Mouse (Mus musculus): ENCODE results near the gene Eif3g. TPM values are rescaled to one million over a fixed set of nuclear protein-coding genes. Genes with fewer than 3 reads are reported as not detected.

Eif3g gene
- polyA plus RNA-seq, 2 experiments = 104 to 170 TPM

- DNase-seq (ENCODE audit: low read depth in 3 of 3, low spot score in 3 of 3) (no peak), ATAC-seq (ENCODE audit: insufficient read depth) (no peak)
- Histone ChIP-seq H3K4me3 (ENCODE audit: insufficient read depth in 1 of 2, low read depth in 2 of 2, low read length in 2 of 2) (no peak overlapping the region), H3K4me2 (ENCODE audit: low read depth) (no peak overlapping the region), H3K9me3 (ENCODE audit: control insufficient read depth, low read length) (no peaks in the 10 kb centered on the region), H3K27ac (no peak overlapping the region), H3K9ac (replicated peaks) (no peak overlapping the region), H3K27me3 (ENCODE audit: control insufficient read depth, insufficient read depth, low read length) (no peaks in the 10 kb centered on the region; the same call in 1 of the 2 replicates), H3K36me3 (replicated peaks; ENCODE audit: control insufficient read depth, insufficient read depth, low read depth) (no peaks in the 10 kb centered on the region), H3K4me1 (replicated peaks; ENCODE audit: control insufficient read depth in 2 of 2, insufficient read depth in 2 of 2, low read length in 1 of 2) (peaks cover 0 to 6% of the 10 kb centered on the region in 2 experiments; a peak in 2 of 4 replicates)
- 36% methylated on average over 4 of the region's 4 CpGs for WGBS (ENCODE audit: insufficient replicate concordance)
- TF ChIP-seq CTCF (IDR thresholded peaks at IDR 0.05; ENCODE audit: low read depth) (no peak), EP300 (IDR thresholded peaks at IDR 0.05; ENCODE audit: low read depth) (no peak)
Measured at GRCm38 (mm10) chr9:20862225-20862624, 36.2 kb downstream of the Eif3g start.

- peak; percentile 81 for TF ChIP-seq CTCF (IDR thresholded peaks at IDR 0.05; ENCODE audit: low read depth)
- TF ChIP-seq EP300 (IDR thresholded peaks at IDR 0.05; ENCODE audit: low read depth) = no peak
- 8% methylated on average over 4 of the region's 4 CpGs for WGBS (ENCODE audit: insufficient replicate concordance)
- no peaks in the 10 kb centered on the region for H3K36me3 ChIP-seq (replicated peaks; ENCODE audit: control insufficient read depth, insufficient read depth, low read depth)
- no peaks in the 10 kb centered on the region for H3K9me3 ChIP-seq (ENCODE audit: control insufficient read depth, low read length)
- no peak overlapping the region for H3K4me2 ChIP-seq (ENCODE audit: low read depth)
- no peak overlapping the region for H3K9ac ChIP-seq (replicated peaks)
- H3K27ac ChIP-seq = no peak overlapping the region
- no peaks in the 10 kb centered on the region; the same call in 1 of the 2 replicates for H3K27me3 ChIP-seq (ENCODE audit: control insufficient read depth, insufficient read depth, low read length)
- peaks cover 0 to 6% of the 10 kb centered on the region in 2 experiments; a peak in 2 of 4 replicates for H3K4me1 ChIP-seq (replicated peaks; ENCODE audit: control insufficient read depth in 2 of 2, insufficient read depth in 2 of 2, low read length in 1 of 2)
- DNase-seq (ENCODE audit: low read depth in 3 of 3, low spot score in 3 of 3) (no peak), ATAC-seq (ENCODE audit: insufficient read depth) (no peak)
- no peak overlapping the region for H3K4me3 ChIP-seq (ENCODE audit: insufficient read depth in 1 of 2, low read depth in 2 of 2, low read length in 2 of 2)
Measured at GRCm38 (mm10) chr9:20861821-20862220, 36.6 kb downstream of the Eif3g start.

- TF ChIP-seq CTCF (IDR thresholded peaks at IDR 0.05; ENCODE audit: low read depth) (peak; percentile 17; the same call in 1 of the 2 replicates), EP300 (IDR thresholded peaks at IDR 0.05; ENCODE audit: low read depth) (no peak)
- Histone ChIP-seq H3K4me3 (ENCODE audit: insufficient read depth in 1 of 2, low read depth in 2 of 2, low read length in 2 of 2) (no peak overlapping the region), H3K27me3 (ENCODE audit: control insufficient read depth, insufficient read depth, low read length) (no peaks in the 10 kb centered on the region), H3K36me3 (replicated peaks; ENCODE audit: control insufficient read depth, insufficient read depth, low read depth) (no peaks in the 10 kb centered on the region), H3K9ac (replicated peaks) (no peak overlapping the region), H3K4me1 (replicated peaks; ENCODE audit: control insufficient read depth in 2 of 2, insufficient read depth in 2 of 2, low read length in 1 of 2) (peaks cover 0 to 6% of the 10 kb centered on the region in 2 experiments; a peak in 2 of 4 replicates), H3K9me3 (ENCODE audit: control insufficient read depth, low read length) (no peaks in the 10 kb centered on the region), H3K4me2 (ENCODE audit: low read depth) (no peak overlapping the region), H3K27ac (no peak overlapping the region)
- 28% methylated on average over 6 of the region's 6 CpGs for WGBS (ENCODE audit: insufficient replicate concordance)
- ATAC-seq (ENCODE audit: insufficient read depth) = no peak
- no peak for DNase-seq (ENCODE audit: low read depth in 3 of 3, low spot score in 3 of 3)
Measured at GRCm38 (mm10) chr9:20859926-20860325, 38.5 kb downstream of the Eif3g start.

- DNase-seq (ENCODE audit: low read depth in 3 of 3, low spot score in 3 of 3) = peak; percentile 56 to 58 (median 57)
- Histone ChIP-seq H3K4me1 (replicated peaks; ENCODE audit: control insufficient read depth in 2 of 2, insufficient read depth in 2 of 2, low read length in 1 of 2) (peaks cover 0 to 5% of the 10 kb centered on the region in 2 experiments; a peak in 2 of 4 replicates), H3K27me3 (ENCODE audit: control insufficient read depth, insufficient read depth, low read length) (no peaks in the 10 kb centered on the region), H3K9me3 (ENCODE audit: control insufficient read depth, low read length) (no peaks in the 10 kb centered on the region), H3K9ac (replicated peaks) (no peak overlapping the region), H3K36me3 (replicated peaks; ENCODE audit: control insufficient read depth, insufficient read depth, low read depth) (no peaks in the 10 kb centered on the region), H3K4me3 (ENCODE audit: insufficient read depth in 1 of 2, low read depth in 2 of 2, low read length in 2 of 2) (no peak overlapping the region), H3K27ac (no peak overlapping the region), H3K4me2 (ENCODE audit: low read depth) (no peak overlapping the region)
- no peak for ATAC-seq (ENCODE audit: insufficient read depth)
- TF ChIP-seq EP300 (IDR thresholded peaks at IDR 0.05; ENCODE audit: low read depth) = no peak
- no peak for TF ChIP-seq CTCF (IDR thresholded peaks at IDR 0.05; ENCODE audit: low read depth)
- 5% methylated on average over 6 of the region's 6 CpGs for WGBS (ENCODE audit: insufficient replicate concordance)
Measured at GRCm38 (mm10) chr9:20857131-20857530, 41.3 kb downstream of the Eif3g start.

GRCm38 (mm10) chr9:20850179-20850578 lies 48.2 kb downstream of the Eif3g start:
- no peak for ATAC-seq (ENCODE audit: insufficient read depth)
- DNase-seq (ENCODE audit: low read depth in 3 of 3, low spot score in 3 of 3) = no peak
- no peaks in the 10 kb centered on the region for H3K4me1 ChIP-seq (replicated peaks; ENCODE audit: control insufficient read depth in 2 of 2, insufficient read depth in 2 of 2, low read length in 1 of 2)
- no peak overlapping the region for H3K27ac ChIP-seq
- no peaks in the 10 kb centered on the region for H3K9me3 ChIP-seq (ENCODE audit: control insufficient read depth, low read length)
- H3K36me3 ChIP-seq (replicated peaks; ENCODE audit: control insufficient read depth, insufficient read depth, low read depth) = no peaks in the 10 kb centered on the region
- no peak overlapping the region for H3K4me2 ChIP-seq (ENCODE audit: low read depth)
- no peaks in the 10 kb centered on the region for H3K27me3 ChIP-seq (ENCODE audit: control insufficient read depth, insufficient read depth, low read length)
- H3K9ac ChIP-seq (replicated peaks) = no peak overlapping the region
- WGBS (ENCODE audit: insufficient replicate concordance) = 73% methylated on average over 2 of the region's 2 CpGs
- H3K4me3 ChIP-seq (ENCODE audit: insufficient read depth in 1 of 2, low read depth in 2 of 2, low read length in 2 of 2) = no peak overlapping the region
- TF ChIP-seq EP300 (IDR thresholded peaks at IDR 0.05; ENCODE audit: low read depth) (no peak), CTCF (IDR thresholded peaks at IDR 0.05; ENCODE audit: low read depth) (0 out of 2 replicates have a peak, but pooled peaks have one; percentile 23)

Small RNAs within 50 kb of the gene (microRNA-seq; reads per million reads assigned to microRNA genes)
- gene Mir7081 = 1.3 reads per million

Other genes starting within 250 kb of the Eif3g start
- gene Pin1, start 246.5 kb downstream of the Eif3g start, polyA plus RNA-seq (2012; rRNA removed) = 8.0 and 12.5 TPM in 2 replicates
- gene Pin1, start 246.5 kb downstream of the Eif3g start, polyA plus RNA-seq (2014; fragmentation: Nextera tagmentation; extraction: Ambion mirVana) = 26.5 and 27.1 TPM in 2 replicates
- 0.06 and 0.18 TPM in 2 replicates for gene Olfm2, start 152.3 kb downstream of the Eif3g start, polyA plus RNA-seq (2012; rRNA removed)
- 0.10 TPM in 1 of 2 replicates, not detected in the other for gene Olfm2, start 152.3 kb downstream of the Eif3g start, polyA plus RNA-seq (2014; fragmentation: Nextera tagmentation; extraction: Ambion mirVana)
- 0.05 and 0.08 TPM in 2 replicates for gene Col5a3, start 83.6 kb downstream of the Eif3g start, polyA plus RNA-seq (2012; rRNA removed)
- gene Col5a3, start 83.6 kb downstream of the Eif3g start, polyA plus RNA-seq (2014; fragmentation: Nextera tagmentation; extraction: Ambion mirVana) = 0.03 and 0.10 TPM in 2 replicates
- gene Rdh8, start 80.1 kb downstream of the Eif3g start, polyA plus RNA-seq (2012; rRNA removed) = not detected in 2 replicates
- gene Rdh8, start 80.1 kb downstream of the Eif3g start, polyA plus RNA-seq (2014; fragmentation: Nextera tagmentation; extraction: Ambion mirVana) = not detected in 2 replicates
- gene A230050P20Rik, start 30.0 kb downstream of the Eif3g start, polyA plus RNA-seq (2012; rRNA removed) = 11.5 and 13.0 TPM in 2 replicates
- 1.1 and 1.7 TPM in 2 replicates for gene A230050P20Rik, start 30.0 kb downstream of the Eif3g start, polyA plus RNA-seq (2014; fragmentation: Nextera tagmentation; extraction: Ambion mirVana)
- gene Angptl6, start 18.9 kb downstream of the Eif3g start, polyA plus RNA-seq (2012; rRNA removed) = 8.1 and 9.3 TPM in 2 replicates
- gene Angptl6, start 18.9 kb downstream of the Eif3g start, polyA plus RNA-seq (2014; fragmentation: Nextera tagmentation; extraction: Ambion mirVana) = 6.8 and 7.6 TPM in 2 replicates
- 70.6 and 84.8 TPM in 2 replicates for gene Ppan, start 10.4 kb downstream of the Eif3g start, polyA plus RNA-seq (2012; rRNA removed)
- gene Ppan, start 10.4 kb downstream of the Eif3g start, polyA plus RNA-seq (2014; fragmentation: Nextera tagmentation; extraction: Ambion mirVana) = 50.2 and 56.1 TPM in 2 replicates
- gene Dnmt1, start 61.3 kb upstream of the Eif3g start, polyA plus RNA-seq (2012; rRNA removed) = 47.6 and 55.9 TPM in 2 replicates
- gene Dnmt1, start 61.3 kb upstream of the Eif3g start, polyA plus RNA-seq (2014; fragmentation: Nextera tagmentation; extraction: Ambion mirVana) = 43.1 and 48.6 TPM in 2 replicates
- 1.2 and 1.3 TPM in 2 replicates for gene S1pr2, start 78.2 kb upstream of the Eif3g start, polyA plus RNA-seq (2012; rRNA removed)
- gene S1pr2, start 78.2 kb upstream of the Eif3g start, polyA plus RNA-seq (2014; fragmentation: Nextera tagmentation; extraction: Ambion mirVana) = 2.3 and 3.0 TPM in 2 replicates
- 36.5 and 36.7 TPM in 2 replicates for gene Mrpl4, start 104.1 kb upstream of the Eif3g start, polyA plus RNA-seq (2012; rRNA removed)
- gene Mrpl4, start 104.1 kb upstream of the Eif3g start, polyA plus RNA-seq (2014; fragmentation: Nextera tagmentation; extraction: Ambion mirVana) = 61.3 and 67.7 TPM in 2 replicates
- gene Icam1, start 117.4 kb upstream of the Eif3g start, polyA plus RNA-seq (2012; rRNA removed) = 5.4 and 6.9 TPM in 2 replicates
- 7.9 and 9.1 TPM in 2 replicates for gene Icam1, start 117.4 kb upstream of the Eif3g start, polyA plus RNA-seq (2014; fragmentation: Nextera tagmentation; extraction: Ambion mirVana)
- 61.8 and 64.1 TPM in 2 replicates for gene Icam4, start 130.8 kb upstream of the Eif3g start, polyA plus RNA-seq (2012; rRNA removed)
- gene Icam4, start 130.8 kb upstream of the Eif3g start, polyA plus RNA-seq (2014; fragmentation: Nextera tagmentation; extraction: Ambion mirVana) = 204 and 223 TPM in 2 replicates
- 0.70 and 0.87 TPM in 2 replicates for gene Icam5, start 133.4 kb upstream of the Eif3g start, polyA plus RNA-seq (2012; rRNA removed)
- 0.20 and 0.28 TPM in 2 replicates for gene Icam5, start 133.4 kb upstream of the Eif3g start, polyA plus RNA-seq (2014; fragmentation: Nextera tagmentation; extraction: Ambion mirVana)
- 0.21 and 0.49 TPM in 2 replicates for gene Zglp1, start 168.5 kb upstream of the Eif3g start, polyA plus RNA-seq (2012; rRNA removed)
- 0.57 TPM in 1 of 2 replicates, not detected in the other for gene Zglp1, start 168.5 kb upstream of the Eif3g start, polyA plus RNA-seq (2014; fragmentation: Nextera tagmentation; extraction: Ambion mirVana)
- gene Gm49373, start 174.5 kb upstream of the Eif3g start, polyA plus RNA-seq (2012; rRNA removed) = 0.47 and 0.94 TPM in 2 replicates
- gene Gm49373, start 174.5 kb upstream of the Eif3g start, polyA plus RNA-seq (2014; fragmentation: Nextera tagmentation; extraction: Ambion mirVana) = 0.32 and 0.46 TPM in 2 replicates
- 27.5 and 31.1 TPM in 2 replicates for gene Fdx1l, start 175.0 kb upstream of the Eif3g start, polyA plus RNA-seq (2012; rRNA removed)
- gene Fdx1l, start 175.0 kb upstream of the Eif3g start, polyA plus RNA-seq (2014; fragmentation: Nextera tagmentation; extraction: Ambion mirVana) = 37.3 and 37.9 TPM in 2 replicates
- gene Gm38431, start 193.4 kb upstream of the Eif3g start, polyA plus RNA-seq (2012; rRNA removed) = 2.4 and 5.6 TPM in 2 replicates
- gene Gm38431, start 193.4 kb upstream of the Eif3g start, polyA plus RNA-seq (2014; fragmentation: Nextera tagmentation; extraction: Ambion mirVana) = 0.91 and 1.5 TPM in 2 replicates
- gene Raver1, start 193.4 kb upstream of the Eif3g start, polyA plus RNA-seq (2012; rRNA removed) = 21.4 and 23.4 TPM in 2 replicates
- gene Raver1, start 193.4 kb upstream of the Eif3g start, polyA plus RNA-seq (2014; fragmentation: Nextera tagmentation; extraction: Ambion mirVana) = 23.4 and 28.4 TPM in 2 replicates
- 5.7 and 6.2 TPM in 2 replicates for gene Tyk2, start 232.6 kb upstream of the Eif3g start, polyA plus RNA-seq (2012; rRNA removed)
- 4.0 and 5.1 TPM in 2 replicates for gene Tyk2, start 232.6 kb upstream of the Eif3g start, polyA plus RNA-seq (2014; fragmentation: Nextera tagmentation; extraction: Ambion mirVana)